Mouse (Mus musculus) heart, embryonic 13.5 days (tissue): ENCODE data around the gene Mef2d. TPM values are rescaled to one million over a fixed set of nuclear protein-coding genes. Genes with fewer than 3 reads are reported as not detected.

Source experiments
- ATAC-seq: fragments of 200-750 bp; cut with Nextera tagmentation; 2 replicates; pipeline ENCODE4 v1.8.0; 2017; ENCODE audit warnings: moderate TSS enrichment; ENCODE audit not compliant: insufficient number of reproducible peaks, low FRiP score, low TSS enrichment; ENCODE audit errors: extremely low read depth
- H3K27ac ChIP-seq: fragments of 300-500 bp; sonication (generic); replicated peaks from 2 replicates; pipeline ENCODE4 v1.5.1; 2015; ENCODE audit warnings: moderate library complexity, mild to moderate bottlenecking, inconsistent platforms
- H3K27me3 ChIP-seq: fragments of 300-500 bp; sonication (generic); replicated peaks from 2 replicates; pipeline ENCODE4 v1.6.1; 2015; ENCODE audit warnings: mild to moderate bottlenecking, inconsistent platforms
- H3K36me3 ChIP-seq: fragments of 300-500 bp; sonication (generic); 2 replicates; pipeline ENCODE4 v1.6.1; 2015; ENCODE audit warnings: mild to moderate bottlenecking, inconsistent platforms
- H3K4me1 ChIP-seq: fragments of 300-500 bp; sonication (generic); 2 replicates; pipeline ENCODE4 v1.6.1; 2015; ENCODE audit warnings: inconsistent platforms
- H3K4me2 ChIP-seq: fragments of 300-500 bp; sonication (generic); 2 replicates; pipeline ENCODE4 v1.6.1; 2015; ENCODE audit warnings: inconsistent platforms, mild to moderate bottlenecking, moderate library complexity
- H3K4me3 ChIP-seq: fragments of 300-500 bp; sonication (generic); 2 replicates; pipeline ENCODE4 v1.5.1; 2015; ENCODE audit warnings: moderate library complexity, mild to moderate bottlenecking, inconsistent platforms
- H3K9ac ChIP-seq: fragments of 300-500 bp; sonication (generic); 2 replicates; pipeline ENCODE4 v1.6.1; 2015; ENCODE audit warnings: inconsistent platforms, mild to moderate bottlenecking, moderate library complexity
- H3K9me3 ChIP-seq: fragments of 300-500 bp; sonication (generic); 2 replicates; pipeline ENCODE4 v1.6.1; 2016; ENCODE audit warnings: inconsistent platforms
- WGBS: fragments of 180-500 bp; shearing (Covaris S2); methylation state at CpG from one replicate; pipeline ENCODE4 v1.1.7; 2015; ENCODE audit warnings: mixed read lengths; 5-methylcytosine and 5-hydroxymethylcytosine counted together
- polyA plus RNA-seq: library from polyadenylated mRNA; unstranded; fragments of >200 nt; fragmentation: Nextera tagmentation; extraction: Ambion mirVana; gene quantifications from 2 replicates; pipeline ENCODE4 v1.2.1, GENCODE M21; 2015

Mef2d gene
- polyA plus RNA-seq, 1 experiment from 2014 or later = 37.1 TPM

- H3K9me3 ChIP-seq = no peaks in the 10 kb centered on the region
- WGBS = 37% methylated on average over 6 of the region's 6 CpGs
- H3K27me3 ChIP-seq = no peaks in the 10 kb centered on the region
- H3K27ac ChIP-seq = peak overlapping the region; percentile 100
- peaks cover 81% of the 10 kb centered on the region for H3K4me1 ChIP-seq
- ATAC-seq = no peak
- peaks cover 4% of the 10 kb centered on the region; the same call in 1 of the 2 replicates for H3K36me3 ChIP-seq
- H3K4me2 ChIP-seq = peak overlapping the region; percentile 95
- H3K4me3 ChIP-seq = peak overlapping the region; percentile 96
- H3K9ac ChIP-seq = peak overlapping the region; percentile 98
These were observed 2.7 kb downstream of the Mef2d start for GRCm38 (mm10) chr3:88144648-88145410.

- Histone ChIP-seq H3K27me3 (no peaks in the 10 kb centered on the region), H3K36me3 (peaks cover 4% of the 10 kb centered on the region; the same call in 1 of the 2 replicates), H3K4me1 (peaks cover 81% of the 10 kb centered on the region), H3K4me2 (peak overlapping the region; percentile 95), H3K9ac (peak overlapping the region; percentile 98), H3K27ac (peak overlapping the region; percentile 100), H3K4me3 (peak overlapping the region; percentile 96), H3K9me3 (no peaks in the 10 kb centered on the region)
- ATAC-seq = no peak
- WGBS = 12% methylated on average over 4 of the region's 4 CpGs
These were observed 3.2 kb downstream of the Mef2d start for GRCm38 (mm10) chr3:88145411-88145782.

- no peak for ATAC-seq
- no peaks in the 10 kb centered on the region for H3K27me3 ChIP-seq
- H3K4me2 ChIP-seq = peak overlapping the region; percentile 95
- H3K27ac ChIP-seq = peak overlapping the region; percentile 100
- no peaks in the 10 kb centered on the region for H3K9me3 ChIP-seq
- peak overlapping the region; percentile 98 for H3K9ac ChIP-seq
- peaks cover 81% of the 10 kb centered on the region for H3K4me1 ChIP-seq
- WGBS = 57% methylated on average over 5 of the region's 5 CpGs
- peaks cover 4% of the 10 kb centered on the region; the same call in 1 of the 2 replicates for H3K36me3 ChIP-seq
- H3K4me3 ChIP-seq = peak overlapping the region; percentile 96
These were observed 3.8 kb downstream of the Mef2d start for GRCm38 (mm10) chr3:88145952-88146351.

- peak overlapping the region; percentile 95 for H3K4me2 ChIP-seq
- WGBS = 29% methylated on average over 5 of the region's 5 CpGs
- peaks cover 81% of the 10 kb centered on the region for H3K4me1 ChIP-seq
- no peaks in the 10 kb centered on the region for H3K27me3 ChIP-seq
- H3K9ac ChIP-seq = peak overlapping the region; percentile 98
- H3K27ac ChIP-seq = peak overlapping the region; percentile 100
- peak overlapping the region; percentile 96 for H3K4me3 ChIP-seq
- H3K9me3 ChIP-seq = no peaks in the 10 kb centered on the region
- no peak for ATAC-seq
- peaks cover 4% of the 10 kb centered on the region; the same call in 1 of the 2 replicates for H3K36me3 ChIP-seq
These were observed 4.4 kb downstream of the Mef2d start for GRCm38 (mm10) chr3:88146376-88147112.

GRCm38 (mm10) chr3:88147444-88147843 is 5.3 kb downstream of the Mef2d start:
- Histone ChIP-seq H3K27ac (peak overlapping the region; percentile 100), H3K36me3 (peaks cover 4% of the 10 kb centered on the region; the same call in 1 of the 2 replicates), H3K9me3 (no peaks in the 10 kb centered on the region), H3K4me1 (peaks cover 88% of the 10 kb centered on the region), H3K9ac (peak overlapping the region; percentile 98), H3K27me3 (no peaks in the 10 kb centered on the region), H3K4me2 (peak overlapping the region; percentile 95), H3K4me3 (0 out of 2 replicates have a peak overlapping the region, but pooled peaks have one; percentile 96)
- 66% methylated on average over 2 of the region's 2 CpGs for WGBS
- no peak for ATAC-seq

- peaks cover 92% of the 10 kb centered on the region for H3K4me1 ChIP-seq
- peak overlapping the region; percentile 100 for H3K27ac ChIP-seq
- 0 out of 2 replicates have a peak overlapping the region, but pooled peaks have one; percentile 96 for H3K4me3 ChIP-seq
- H3K4me2 ChIP-seq = peak overlapping the region; percentile 95
- peak overlapping the region; percentile 98 for H3K9ac ChIP-seq
- no peak for ATAC-seq
- H3K36me3 ChIP-seq = peaks cover 4% of the 10 kb centered on the region; the same call in 1 of the 2 replicates
- no peaks in the 10 kb centered on the region for H3K27me3 ChIP-seq
- WGBS = 54% methylated on average over 1 of the region's 1 CpGs
- no peaks in the 10 kb centered on the region for H3K9me3 ChIP-seq
These were observed 5.7 kb downstream of the Mef2d start for GRCm38 (mm10) chr3:88147866-88148265.

- Histone ChIP-seq H3K9me3 (no peaks in the 10 kb centered on the region), H3K4me1 (peaks cover 97% of the 10 kb centered on the region), H3K4me3 (peak overlapping the region; percentile 48), H3K36me3 (peaks cover 4% of the 10 kb centered on the region; the same call in 1 of the 2 replicates), H3K27me3 (no peaks in the 10 kb centered on the region), H3K4me2 (peak overlapping the region; percentile 95), H3K9ac (peak overlapping the region; percentile 98), H3K27ac (peak overlapping the region; percentile 100)
- WGBS = 81% methylated on average over 5 of the region's 5 CpGs
- ATAC-seq = no peak
These were observed 6.2 kb downstream of the Mef2d start for GRCm38 (mm10) chr3:88148354-88148753.

- H3K9me3 ChIP-seq = no peaks in the 10 kb centered on the region
- peaks cover 97% of the 10 kb centered on the region for H3K4me1 ChIP-seq
- ATAC-seq = no peak
- peak overlapping the region; percentile 95 for H3K4me2 ChIP-seq
- no peaks in the 10 kb centered on the region for H3K27me3 ChIP-seq
- peaks cover 4% of the 10 kb centered on the region; the same call in 1 of the 2 replicates for H3K36me3 ChIP-seq
- H3K27ac ChIP-seq = peak overlapping the region; percentile 100
- peak overlapping the region; percentile 48 for H3K4me3 ChIP-seq
- WGBS = 33% methylated on average over 4 of the region's 4 CpGs
- H3K9ac ChIP-seq = peak overlapping the region; percentile 98
These were observed 6.8 kb downstream of the Mef2d start for GRCm38 (mm10) chr3:88148776-88149509.

GRCm38 (mm10) chr3:88149510-88149974 is 7.4 kb downstream of the Mef2d start:
- H3K4me1 ChIP-seq = peaks cover 95% of the 10 kb centered on the region

GRCm38 (mm10) chr3:88150061-88150998 is 8.2 kb downstream of the Mef2d start:
- H3K4me3 ChIP-seq = peak overlapping the region; percentile 48
- H3K9ac ChIP-seq = peak overlapping the region; percentile 98
- H3K4me2 ChIP-seq = peak overlapping the region; percentile 95
- peak; percentile 33; the same call in 1 of the 2 replicates for ATAC-seq
- H3K27ac ChIP-seq = peak overlapping the region; percentile 100
- H3K4me1 ChIP-seq = peaks cover 94% of the 10 kb centered on the region
- WGBS = 12% methylated on average over 14 of the region's 14 CpGs
- H3K36me3 ChIP-seq = peaks cover 10% of the 10 kb centered on the region
- no peaks in the 10 kb centered on the region for H3K9me3 ChIP-seq
- H3K27me3 ChIP-seq = no peaks in the 10 kb centered on the region

More at GRCm38 (mm10) chr3:88149510-88149974, 7.4 kb downstream of the Mef2d start:
- Histone ChIP-seq H3K36me3 (peaks cover 4% of the 10 kb centered on the region; the same call in 1 of the 2 replicates), H3K4me2 (peak overlapping the region; percentile 95), H3K27ac (peak overlapping the region; percentile 100), H3K9me3 (no peaks in the 10 kb centered on the region), H3K4me3 (peak overlapping the region; percentile 48), H3K27me3 (no peaks in the 10 kb centered on the region), H3K9ac (peak overlapping the region; percentile 98)
- no peak; the same call in 1 of the 2 replicates for ATAC-seq
- WGBS = 9% methylated on average over 6 of the region's 6 CpGs
